Mouse (Mus musculus) limb, embryonic 14.5 days (tissue): ENCODE measurements around the gene Pfpl. TPM values are rescaled to one million over a fixed set of nuclear protein-coding genes. Genes with fewer than 3 reads are reported as not detected.

Experiments used
- ATAC-seq: fragments of 200-750 bp; cut with Nextera tagmentation; 2 replicates; pipeline ENCODE4 v1.8.0; 2017; ENCODE audit warnings: low read depth, moderate number of reproducible peaks, moderate TSS enrichment; ENCODE audit not compliant: low FRiP score
- DNase-seq: peaks from one replicate; pipeline ENCODE4 v3.0.0-alpha.2; 2015; ENCODE audit warnings: low spot score
- H3K27ac ChIP-seq: fragments of 300-500 bp; sonication (generic); replicated peaks from 2 replicates; pipeline ENCODE4 v1.5.1; 2014; ENCODE audit warnings: low read depth, mild to moderate bottlenecking, low read length, moderate library complexity, mixed read lengths
- H3K27me3 ChIP-seq: fragments of 300-500 bp; sonication (generic); 2 replicates; pipeline ENCODE4 v1.6.1; 2014; ENCODE audit warnings: low read length, mixed read lengths; ENCODE audit not compliant: control insufficient read depth, insufficient read depth
- H3K36me3 ChIP-seq: fragments of 300-500 bp; sonication (generic); 2 replicates; pipeline ENCODE4 v1.6.1; 2014; ENCODE audit warnings: mild to moderate bottlenecking, low read length, moderate library complexity, mixed read lengths; ENCODE audit not compliant: control insufficient read depth, insufficient read depth
- H3K4me1 ChIP-seq: fragments of 300-500 bp; sonication (generic); 2 replicates; pipeline ENCODE4 v1.6.1; 2014; ENCODE audit warnings: antibody characterized with exemption, low read length, mixed read lengths; ENCODE audit not compliant: control insufficient read depth, insufficient read depth
- H3K4me2 ChIP-seq: fragments of 300-500 bp; sonication (generic); replicated peaks from 2 replicates; pipeline ENCODE4 v1.6.1; 2014; ENCODE audit warnings: low read depth, mild to moderate bottlenecking, low read length, moderate library complexity; ENCODE audit not compliant: severe bottlenecking
- H3K4me3 ChIP-seq: fragments of 300-500 bp; sonication (generic); replicated peaks from 2 replicates; pipeline ENCODE4 v1.5.1; 2014; ENCODE audit warnings: low read length
- H3K9ac ChIP-seq: fragments of 300-500 bp; sonication (generic); 2 replicates; pipeline ENCODE4 v1.6.1; 2014; ENCODE audit warnings: mild to moderate bottlenecking, low read depth, low read length, moderate library complexity; ENCODE audit not compliant: severe bottlenecking
- H3K9me3 ChIP-seq: fragments of 300-500 bp; sonication (generic); 2 replicates; pipeline ENCODE4 v1.6.1; 2016; ENCODE audit warnings: low read length; ENCODE audit not compliant: control insufficient read depth
- POLR2A ChIP-seq: fragments of 200-500 bp; IDR thresholded peaks from 2 replicates; pipeline ENCODE4 v1.8.0; 2012; ENCODE audit warnings: inconsistent platforms, mild to moderate bottlenecking, moderate library complexity, borderline replicate concordance; ENCODE audit not compliant: insufficient read depth, insufficient read length; ENCODE audit errors: extremely low read depth
- WGBS: fragments of 180-500 bp; shearing (Covaris S2); extraction: QIAGEN DNeasy Blood & Tissue Kit; methylation state at CpG from one replicate; pipeline ENCODE4 v1.1.7; 2014; 5-methylcytosine and 5-hydroxymethylcytosine counted together
- polyA plus RNA-seq, 2 experiments: library from polyadenylated mRNA; depleted of rRNA in 1 of 2; stranded (reverse) in 1 of 2; unstranded in 1 of 2; fragments of >200 nt; fragmentation: Nextera tagmentation in 1 of 2; extraction: Ambion mirVana in 1 of 2; gene quantifications; 2 replicates each; pipeline versions ENCODE4 v1.2.1 to v1.2.3; 2012 to 2014

Pfpl gene
- polyA plus RNA-seq, 2 experiments = not detected

DNA sequence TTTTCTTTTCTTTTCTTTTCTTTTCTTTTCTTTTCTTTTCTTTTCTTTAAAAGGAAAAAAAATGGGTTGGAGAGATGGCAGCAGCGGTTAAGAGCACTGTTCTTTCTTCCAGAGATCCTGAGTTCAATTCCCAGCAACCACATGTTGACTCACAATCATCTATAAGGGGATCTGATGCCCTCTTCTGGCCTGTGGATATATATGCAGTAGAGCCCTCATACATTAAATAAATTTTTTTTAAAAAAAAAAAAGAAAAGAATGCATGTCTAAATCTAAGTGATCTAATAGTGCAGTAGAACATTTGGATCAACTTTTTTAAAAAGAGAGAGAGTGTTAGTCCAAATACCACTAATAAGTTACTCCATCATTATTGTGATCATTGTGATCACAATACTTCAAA is 6.0 kb upstream of the Pfpl start:
- Histone ChIP-seq H3K9me3 (no peaks in the 10 kb centered on the region), H3K27ac (no peak overlapping the region), H3K9ac (no peak overlapping the region), H3K27me3 (no peaks in the 10 kb centered on the region), H3K4me2 (no peak overlapping the region), H3K36me3 (no peaks in the 10 kb centered on the region), H3K4me3 (no peak overlapping the region), H3K4me1 (no peaks in the 10 kb centered on the region)
- no peak for ATAC-seq
- 83% methylated on average over 1 of the region's 1 CpGs for WGBS
- no peak for TF ChIP-seq POLR2A
- no peak for DNase-seq

DNA sequence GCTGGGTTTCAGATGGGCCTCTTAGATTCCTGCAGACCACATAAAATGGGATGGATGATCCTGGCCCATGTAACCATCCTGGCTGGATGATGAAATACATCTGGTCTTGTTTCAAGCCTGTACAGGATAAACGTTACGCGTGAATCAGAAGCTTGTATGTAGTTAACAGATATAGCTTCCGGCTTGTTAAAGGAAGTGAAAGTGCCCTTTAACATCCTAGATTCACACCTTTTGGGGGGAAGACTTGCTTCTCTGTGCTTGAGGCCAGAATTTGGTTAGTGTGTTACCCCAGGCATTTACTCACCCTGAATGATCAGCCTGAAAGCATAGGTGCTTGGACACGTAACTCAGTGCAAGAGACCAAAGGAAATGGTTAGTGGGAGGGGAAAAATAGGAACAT is 604 bp upstream of the Pfpl start:
- Histone ChIP-seq H3K4me2 (no peak overlapping the region), H3K36me3 (no peaks in the 10 kb centered on the region), H3K4me1 (no peaks in the 10 kb centered on the region), H3K9ac (no peak overlapping the region), H3K27ac (no peak overlapping the region), H3K9me3 (no peaks in the 10 kb centered on the region), H3K4me3 (no peak overlapping the region), H3K27me3 (no peaks in the 10 kb centered on the region)
- WGBS = 84% methylated on average over 5 of the region's 5 CpGs
- TF ChIP-seq POLR2A = no peak
- DNase-seq = no peak
- ATAC-seq = no peak

DNA sequence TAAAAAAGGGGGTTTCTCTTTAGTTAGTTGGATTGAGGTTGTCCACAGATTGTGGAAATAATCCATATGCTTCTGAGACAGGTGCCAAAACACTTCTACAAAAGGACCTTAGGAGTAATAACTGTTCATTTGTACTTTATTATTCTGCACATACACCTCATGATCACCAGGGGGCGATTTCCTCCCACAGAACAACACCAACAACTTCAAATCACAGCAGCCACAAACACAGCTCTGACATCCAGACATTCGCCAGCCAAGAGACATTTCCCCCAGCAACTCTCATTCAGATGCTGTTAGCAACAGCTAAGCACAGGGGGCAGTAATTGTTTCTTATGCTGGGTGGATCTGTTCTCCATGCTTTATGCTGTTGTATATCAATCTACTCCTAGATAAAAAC is 5.3 kb downstream of the Pfpl start:
- TF ChIP-seq POLR2A = no peak
- DNase-seq (peak; percentile 55), ATAC-seq (no peak)
- H3K4me3 ChIP-seq = no peak overlapping the region
- no peaks in the 10 kb centered on the region for H3K27me3 ChIP-seq
- H3K27ac ChIP-seq = no peak overlapping the region
- H3K36me3 ChIP-seq = no peaks in the 10 kb centered on the region
- 11% methylated on average over 2 of the region's 2 CpGs for WGBS
- H3K4me2 ChIP-seq = no peak overlapping the region
- no peaks in the 10 kb centered on the region for H3K4me1 ChIP-seq
- no peak overlapping the region for H3K9ac ChIP-seq
- H3K9me3 ChIP-seq = no peaks in the 10 kb centered on the region

DNA sequence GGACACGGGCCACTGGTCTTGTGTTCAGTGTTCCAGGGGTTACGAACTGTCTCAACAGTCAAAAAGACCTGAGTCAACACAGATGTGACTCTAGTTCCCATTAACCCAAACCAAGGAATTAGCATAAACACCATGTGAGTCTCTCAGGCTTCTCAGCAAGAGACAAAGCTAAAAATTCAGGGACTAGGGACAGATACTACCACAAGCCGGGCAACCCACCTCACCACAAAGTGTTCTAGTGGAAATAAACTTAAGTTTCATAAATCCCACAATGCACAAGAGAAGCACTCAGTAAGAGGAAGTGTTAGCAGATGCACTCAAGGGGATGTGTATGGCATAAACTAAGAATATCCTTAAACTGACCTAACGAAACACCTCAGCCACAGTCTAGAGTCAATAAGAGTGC is 7.3 kb downstream of the Pfpl start:
- Histone ChIP-seq H3K4me1 (no peaks in the 10 kb centered on the region), H3K36me3 (no peaks in the 10 kb centered on the region), H3K4me2 (no peak overlapping the region), H3K9me3 (no peaks in the 10 kb centered on the region), H3K27ac (no peak overlapping the region), H3K9ac (no peak overlapping the region), H3K27me3 (no peaks in the 10 kb centered on the region), H3K4me3 (no peak overlapping the region)
- no peak for ATAC-seq
- DNase-seq = no peak
- TF ChIP-seq POLR2A = no peak
- WGBS = 82% methylated on average over 4 of the region's 4 CpGs

DNA sequence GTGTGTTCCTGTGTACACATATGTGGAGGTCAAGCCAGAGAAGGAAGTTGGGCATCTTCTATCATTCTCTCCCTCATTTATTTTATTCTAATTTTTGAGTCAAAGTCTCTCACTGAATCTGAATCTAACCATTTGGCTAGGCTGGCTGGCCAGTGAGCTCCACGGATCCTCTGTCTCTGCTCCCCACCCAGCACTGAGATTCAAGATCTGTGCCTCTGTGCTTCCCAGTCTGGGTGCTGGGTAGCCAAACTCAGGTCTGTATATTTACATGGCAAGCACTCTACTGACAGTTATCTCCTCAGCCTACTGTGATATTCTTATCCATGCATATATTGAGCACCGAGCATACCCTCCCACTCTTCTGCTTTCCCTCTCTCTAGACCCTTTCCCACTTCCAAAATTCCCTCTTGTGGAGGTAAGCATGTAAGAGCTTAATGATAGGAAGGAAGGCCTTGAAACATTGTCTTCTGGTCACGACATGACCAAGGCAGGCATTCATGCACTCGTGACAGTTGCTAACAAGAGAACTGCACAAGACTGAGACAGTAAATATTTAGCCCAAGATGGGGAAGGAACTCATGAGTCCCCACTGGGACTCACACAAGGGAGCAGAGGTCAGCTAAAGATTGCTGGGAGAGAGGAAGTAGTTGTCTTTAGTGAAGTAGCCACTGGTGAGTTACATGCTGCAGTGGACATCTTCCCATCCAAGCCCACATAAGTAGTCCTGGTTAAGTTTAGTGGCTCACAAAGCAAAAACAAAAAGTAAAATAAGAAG is 8.2 kb downstream of the Pfpl start:
- Histone ChIP-seq H3K27ac (no peak overlapping the region), H3K36me3 (no peaks in the 10 kb centered on the region), H3K4me2 (no peak overlapping the region), H3K4me3 (no peak overlapping the region), H3K9me3 (no peaks in the 10 kb centered on the region), H3K4me1 (no peaks in the 10 kb centered on the region), H3K9ac (no peak overlapping the region), H3K27me3 (no peaks in the 10 kb centered on the region)
- DNase-seq (no peak), ATAC-seq (no peak)
- TF ChIP-seq POLR2A = no peak
- WGBS = 84% methylated on average over 4 of the region's 4 CpGs

DNA sequence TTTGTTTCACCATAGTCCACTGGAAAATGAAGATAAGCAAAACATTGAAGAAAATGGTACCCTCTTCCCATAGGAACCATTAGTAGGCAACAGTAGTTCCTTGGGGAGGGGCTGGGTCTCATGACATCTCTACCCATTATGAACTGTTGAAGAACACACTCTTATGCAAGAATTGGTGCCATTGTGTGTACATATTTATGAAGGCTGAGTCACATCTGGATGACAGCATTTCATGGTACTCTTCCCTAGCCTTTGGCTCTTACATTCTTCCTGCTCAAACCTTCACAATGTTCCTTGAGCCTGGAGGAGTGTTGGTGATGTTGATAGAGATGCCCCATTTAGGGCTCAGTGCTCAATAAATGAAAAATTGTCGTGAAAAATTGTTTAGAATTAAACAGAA is 11.9 kb downstream of the Pfpl start:
- Histone ChIP-seq H3K4me3 (no peak overlapping the region), H3K9me3 (no peaks in the 10 kb centered on the region), H3K36me3 (no peaks in the 10 kb centered on the region), H3K4me2 (no peak overlapping the region), H3K27ac (no peak overlapping the region), H3K4me1 (no peaks in the 10 kb centered on the region), H3K27me3 (no peaks in the 10 kb centered on the region), H3K9ac (no peak overlapping the region)
- WGBS = 53% methylated on average over 1 of the region's 1 CpGs
- TF ChIP-seq POLR2A = no peak
- ATAC-seq = no peak
- no peak for DNase-seq
